Mouse (Mus musculus) brain, embryonic 14.5 days (tissue): ENCODE data around the gene Olfr785.

Experiments
- CTCF ChIP-seq: fragments of 200-500 bp; IDR thresholded peaks from 2 replicates; pipeline ENCODE4 v1.5.1; 2012; ENCODE audit warnings: inconsistent platforms, mild to moderate bottlenecking, moderate library complexity, borderline replicate concordance; ENCODE audit not compliant: insufficient read depth, insufficient read length; ENCODE audit errors: extremely low read depth
- POLR2A ChIP-seq: fragments of 200-500 bp; IDR thresholded peaks from 2 replicates; pipeline ENCODE4 v1.6.1; 2012; ENCODE audit warnings: mild to moderate bottlenecking, inconsistent platforms, borderline replicate concordance; ENCODE audit not compliant: poor library complexity, insufficient read depth, insufficient read length, severe bottlenecking; ENCODE audit errors: extremely low read depth

GRCm38 (mm10) chr10:129400892-129401291, 4.3 kb upstream of the Olfr785 start:
- TF ChIP-seq POLR2A (no peak), CTCF (no peak)
